Mouse (Mus musculus) liver, embryonic 14.5 days (tissue): Measurements from ENCODE around the gene Adamts4.

Source experiments
- CTCF ChIP-seq: IDR thresholded peaks from 2 replicates; pipeline ENCODE4 v1.5.1; 2016; ENCODE audit warnings: antibody characterized with exemption, low read depth, control low read depth
- EP300 ChIP-seq: IDR thresholded peaks from 2 replicates; pipeline ENCODE4 v1.6.1; 2016; ENCODE audit warnings: antibody characterized with exemption, low read depth

- no peak for TF ChIP-seq CTCF
- no peak for TF ChIP-seq EP300
Observed at GRCm38 (mm10) chr1:171279012-171279705, 28.9 kb downstream of the Adamts4 start.
